Mouse (Mus musculus) hindbrain, embryonic 10.5 days (tissue): ENCODE data around the gene Dock11. TPM values are rescaled to one million over a fixed set of nuclear protein-coding genes. Genes with fewer than 3 reads are reported as not detected.

Source experiments
- DNase-seq: peaks from one replicate; pipeline ENCODE4 v3.0.0-alpha.2; 2017; ENCODE audit warnings: low spot score
- H3K27ac ChIP-seq: fragments of 300-500 bp; sonication (generic); 2 replicates; pipeline ENCODE4 v1.5.1; 2016; ENCODE audit warnings: mild to moderate bottlenecking, moderate library complexity
- H3K27me3 ChIP-seq: fragments of 300-500 bp; sonication (generic); 2 replicates; pipeline ENCODE4 v1.6.1; 2016; ENCODE audit warnings: mild to moderate bottlenecking; ENCODE audit not compliant: poor library complexity, insufficient read depth, severe bottlenecking
- H3K36me3 ChIP-seq: fragments of 300-500 bp; sonication (generic); 2 replicates; pipeline ENCODE4 v1.6.1; 2016; ENCODE audit warnings: mild to moderate bottlenecking, moderate library complexity
- H3K4me1 ChIP-seq: fragments of 300-500 bp; sonication (generic); replicated peaks from 2 replicates; pipeline ENCODE4 v1.6.1; 2016; ENCODE audit warnings: mild to moderate bottlenecking
- H3K4me3 ChIP-seq: fragments of 300-500 bp; sonication (generic); 2 replicates; pipeline ENCODE4 v1.5.1; 2016; ENCODE audit warnings: mild to moderate bottlenecking, moderate library complexity
- H3K9me3 ChIP-seq: fragments of 300-500 bp; sonication (generic); 2 replicates; pipeline ENCODE4 v1.6.1; 2016; ENCODE audit warnings: mild to moderate bottlenecking, moderate library complexity
- WGBS: fragments of 180-500 bp; shearing (Covaris S2); methylation state at CpG from one replicate; pipeline ENCODE4 v1.1.7; 2016; 5-methylcytosine and 5-hydroxymethylcytosine counted together
- polyA plus RNA-seq: library from polyadenylated mRNA; unstranded; fragments of >200 nt; fragmentation: Nextera tagmentation; extraction: Ambion mirVana; gene quantifications from 2 replicates; pipeline ENCODE4 v1.2.1, GENCODE M21; 2016

The Dock11 gene
- polyA plus RNA-seq, 1 experiment from 2014 or later, result 18.2 TPM

DNA sequence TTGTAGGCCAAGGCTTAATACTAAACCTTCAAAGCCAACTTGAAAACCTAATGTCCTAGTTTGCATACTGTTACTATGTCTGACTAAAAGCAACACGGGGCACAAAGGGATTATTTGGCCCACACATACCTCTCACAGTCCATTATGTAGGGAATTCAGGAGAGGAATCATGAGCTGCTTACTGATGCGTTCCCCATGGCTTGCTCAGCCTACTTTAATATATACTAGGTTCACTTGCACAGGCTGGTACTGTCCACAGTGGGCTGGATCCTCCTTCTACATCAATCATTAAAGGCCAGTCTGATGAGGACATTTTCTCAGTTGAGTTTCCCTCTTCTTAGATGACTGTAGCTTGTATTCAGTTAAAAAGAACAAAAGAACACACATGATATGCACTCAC lies 185.4 kb downstream of the Dock11 start:
- no peak overlapping the region for H3K4me3 ChIP-seq
- no peaks in the 10 kb centered on the region for H3K36me3 ChIP-seq
- no peak overlapping the region for H3K27ac ChIP-seq
- H3K4me1 ChIP-seq, result no peaks in the 10 kb centered on the region
- DNase-seq, result no peak
- WGBS, result 81% methylated on average over 2 of the region's 2 CpGs
- no peaks in the 10 kb centered on the region for H3K27me3 ChIP-seq
- H3K9me3 ChIP-seq, result no peaks in the 10 kb centered on the region

DNA sequence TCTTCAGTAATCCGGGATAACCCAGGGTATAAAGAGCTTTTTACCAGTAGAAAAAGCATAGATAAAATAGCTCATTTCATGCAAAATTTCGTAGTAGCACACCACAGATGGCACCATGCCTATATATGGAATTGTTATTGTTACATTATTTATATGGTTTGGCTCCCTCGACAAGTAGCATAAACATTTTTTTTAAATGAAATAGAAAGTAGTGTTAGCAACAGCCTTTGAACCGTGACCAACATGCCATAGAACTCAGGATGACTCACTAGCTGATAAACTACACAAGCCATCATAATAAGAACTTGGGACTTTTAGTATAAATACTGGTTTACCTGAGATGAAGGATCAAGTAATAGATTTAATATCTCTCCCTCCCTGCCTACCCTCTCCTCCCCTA lies 188.5 kb downstream of the Dock11 start:
- H3K4me3 ChIP-seq, result no peak overlapping the region
- H3K27ac ChIP-seq, result no peak overlapping the region
- no peaks in the 10 kb centered on the region for H3K4me1 ChIP-seq
- no peaks in the 10 kb centered on the region for H3K9me3 ChIP-seq
- H3K36me3 ChIP-seq, result no peaks in the 10 kb centered on the region
- no peak for DNase-seq
- 86% methylated on average over 4 of the region's 4 CpGs for WGBS
- H3K27me3 ChIP-seq, result no peaks in the 10 kb centered on the region

DNA sequence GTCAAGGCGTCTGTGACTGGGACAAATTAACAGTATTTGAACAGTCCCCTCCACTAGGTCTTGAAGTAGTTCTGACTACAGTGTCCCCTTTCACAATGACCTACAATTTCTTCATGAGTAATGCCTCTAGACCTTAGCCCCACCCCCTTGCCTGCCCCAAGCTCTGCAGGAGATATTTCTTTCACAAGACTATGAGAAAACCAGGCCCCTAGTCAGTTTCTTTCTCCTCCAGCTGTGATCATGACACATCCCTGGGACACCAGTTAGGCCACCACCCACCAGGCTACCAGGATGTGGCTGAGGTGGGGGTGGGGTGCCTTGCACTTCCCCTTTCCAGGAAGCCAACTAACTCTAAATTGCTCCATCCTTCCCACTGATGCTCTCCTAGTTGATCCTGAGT lies 194.3 kb downstream of the Dock11 start:
- Histone ChIP-seq H3K27ac (no peak overlapping the region), H3K4me1 (no peaks in the 10 kb centered on the region), H3K4me3 (no peak overlapping the region), H3K27me3 (no peaks in the 10 kb centered on the region), H3K9me3 (no peaks in the 10 kb centered on the region), H3K36me3 (no peaks in the 10 kb centered on the region)
- WGBS, result 66% methylated on average over 1 of the region's 1 CpGs
- no peak for DNase-seq

DNA sequence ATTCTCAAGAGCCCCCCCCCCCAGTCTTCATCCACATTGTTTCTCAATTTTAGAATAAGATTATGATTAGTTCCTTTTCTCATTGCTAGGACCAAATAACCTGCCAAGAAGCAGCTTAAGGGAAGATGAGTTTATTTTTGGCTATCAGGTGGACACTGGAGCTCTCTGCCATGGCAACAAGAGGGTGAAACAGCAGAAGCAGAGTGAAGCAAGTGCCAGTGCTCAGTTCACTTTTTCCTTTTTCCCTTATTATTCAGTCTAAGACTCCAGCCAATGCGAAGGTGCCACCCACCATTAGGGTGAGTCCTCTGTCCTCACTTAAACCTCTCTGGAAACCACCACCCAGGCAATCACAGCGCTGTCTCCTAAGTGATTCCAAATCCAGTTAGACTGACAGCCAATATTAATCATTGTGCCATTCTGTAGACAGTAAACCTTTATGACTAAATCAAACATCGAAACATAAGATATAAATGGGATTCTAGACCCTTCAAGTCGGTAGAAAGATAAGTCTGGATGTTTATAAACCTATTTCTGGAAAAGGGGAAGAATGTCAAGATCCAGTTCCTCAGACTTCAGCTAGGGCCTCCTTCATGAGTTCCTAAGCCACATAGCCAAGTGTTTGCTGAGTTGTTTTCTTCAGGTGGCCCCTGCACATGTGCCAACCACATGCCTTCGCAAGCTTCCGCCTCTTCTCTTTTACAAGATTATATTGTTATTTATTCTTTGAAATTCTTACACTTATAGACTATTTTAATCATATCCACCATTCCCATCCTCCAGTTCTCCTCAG lies 200.0 kb downstream of the Dock11 start:
- Histone ChIP-seq H3K27ac (no peak overlapping the region), H3K4me1 (no peaks in the 10 kb centered on the region)
- WGBS, result 89% methylated on average over 6 of the region's 6 CpGs

GRCm38 (mm10) chrX:36100883-36101282 lies 212.3 kb downstream of the Dock11 start:
- WGBS, result 93% methylated on average over 1 of the region's 1 CpGs

More for the DNA sequence above, 200.0 kb downstream of the Dock11 start:
- Histone ChIP-seq H3K36me3 (no peaks in the 10 kb centered on the region), H3K9me3 (no peaks in the 10 kb centered on the region), H3K4me3 (no peak overlapping the region), H3K27me3 (no peaks in the 10 kb centered on the region)
- no peak for DNase-seq

DNA sequence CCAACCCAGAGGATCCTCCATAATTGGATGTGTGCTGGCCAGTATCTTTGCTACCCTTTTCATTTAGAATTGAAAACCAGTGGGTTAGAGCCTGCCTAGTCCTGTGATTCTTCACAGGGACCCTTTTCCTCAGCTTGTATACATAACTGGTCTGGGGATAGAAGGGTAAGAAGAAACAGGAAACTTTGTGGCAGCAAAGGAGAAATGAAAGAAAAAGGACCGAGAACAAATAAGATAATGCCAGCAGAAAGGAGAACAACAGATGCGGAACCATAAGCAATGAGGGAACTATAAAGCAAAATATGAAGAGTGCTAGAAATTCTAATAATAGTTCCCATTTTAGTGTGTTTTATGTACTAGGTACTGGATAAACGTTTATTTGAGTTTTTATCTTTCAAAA lies 212.7 kb downstream of the Dock11 start:
- WGBS, result 80% methylated on average over 3 of the region's 3 CpGs
- no peaks in the 10 kb centered on the region for H3K27me3 ChIP-seq
- no peaks in the 10 kb centered on the region for H3K9me3 ChIP-seq
- no peak for DNase-seq
- no peak overlapping the region for H3K27ac ChIP-seq
- H3K36me3 ChIP-seq, result no peaks in the 10 kb centered on the region
- no peak overlapping the region for H3K4me3 ChIP-seq
- no peaks in the 10 kb centered on the region for H3K4me1 ChIP-seq

More at GRCm38 (mm10) chrX:36100883-36101282, 212.3 kb downstream of the Dock11 start:
- Histone ChIP-seq H3K27ac (no peak overlapping the region), H3K4me1 (no peaks in the 10 kb centered on the region), H3K27me3 (no peaks in the 10 kb centered on the region), H3K9me3 (no peaks in the 10 kb centered on the region), H3K4me3 (no peak overlapping the region), H3K36me3 (no peaks in the 10 kb centered on the region)
- DNase-seq, result no peak

DNA sequence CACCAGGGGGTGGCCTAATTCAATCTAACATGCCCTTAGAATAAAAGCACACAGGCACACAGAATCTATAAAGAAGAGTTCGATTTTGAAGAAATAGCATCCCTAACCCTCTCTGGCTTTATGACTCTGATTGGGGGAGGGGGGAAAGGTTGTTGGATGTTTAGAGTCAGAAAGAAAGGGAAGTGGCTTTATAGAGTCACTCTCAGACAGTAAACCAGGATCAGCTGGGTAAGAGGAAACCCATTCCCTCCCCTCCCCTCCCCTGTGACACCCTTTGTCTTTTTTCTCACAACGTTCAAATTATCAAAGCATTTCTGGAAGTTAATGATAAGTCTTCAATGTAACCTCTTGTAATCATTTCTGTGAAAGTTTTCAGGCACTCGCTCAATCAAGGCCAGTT lies 220.0 kb downstream of the Dock11 start:
- Histone ChIP-seq H3K4me1 (no peaks in the 10 kb centered on the region), H3K36me3 (no peaks in the 10 kb centered on the region), H3K27me3 (peaks cover 12% of the 10 kb centered on the region), H3K27ac (no peak overlapping the region), H3K9me3 (peaks cover 6% of the 10 kb centered on the region; the same call in 1 of the 2 replicates), H3K4me3 (no peak overlapping the region)
- DNase-seq, result no peak
- WGBS, result 58% methylated on average over 3 of the region's 3 CpGs

GRCm38 (mm10) chrX:36111622-36112421 lies 223.2 kb downstream of the Dock11 start, which contains the start of gene Il13ra1:
Gene Il13ra1 (plus strand): TSS chrX:36112110.
- H3K27ac ChIP-seq, result peak within 1 kb of the TSS; percentile 59; the same call in 1 of the 2 replicates

DNA sequence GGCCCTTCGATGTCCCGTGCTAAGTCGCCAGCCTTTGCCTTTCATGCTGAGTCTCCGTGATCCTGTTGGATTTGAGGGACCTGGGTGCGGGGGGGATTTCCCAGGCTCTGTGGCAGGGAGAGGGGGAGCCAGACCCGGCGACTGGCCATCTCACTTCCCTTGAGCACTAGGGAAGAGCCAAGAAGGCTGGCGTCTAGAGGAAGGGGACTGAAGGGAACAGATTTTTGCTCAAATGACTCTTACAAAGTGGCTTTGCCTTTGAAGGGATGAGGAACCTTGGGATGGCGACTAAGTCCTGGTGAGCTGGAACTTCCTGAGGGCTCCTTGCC lies 223.8 kb downstream of the Dock11 start:
- DNase-seq, result no peak
- peak overlapping the region; percentile 57 for H3K4me3 ChIP-seq
- no peaks in the 10 kb centered on the region for H3K36me3 ChIP-seq
- no peaks in the 10 kb centered on the region for H3K4me1 ChIP-seq
- H3K27ac ChIP-seq, result peak overlapping the region; percentile 59; the same call in 1 of the 2 replicates
- WGBS, result 15% methylated on average over 9 of the region's 9 CpGs
- H3K9me3 ChIP-seq, result peaks cover 6% of the 10 kb centered on the region; the same call in 1 of the 2 replicates
- peaks cover 12% of the 10 kb centered on the region for H3K27me3 ChIP-seq

More at GRCm38 (mm10) chrX:36111622-36112421, 223.2 kb downstream of the Dock11 start, which contains the start of gene Il13ra1:
- H3K36me3 ChIP-seq, result no peaks in the 10 kb centered on the region
- peaks cover 6% of the 10 kb centered on the region; the same call in 1 of the 2 replicates for H3K9me3 ChIP-seq
- H3K27me3 ChIP-seq, result peaks cover 12% of the 10 kb centered on the region
- H3K4me1 ChIP-seq, result no peaks in the 10 kb centered on the region
- H3K4me3 ChIP-seq, result peak within 1 kb of the TSS; percentile 57
- peak; percentile 41 for DNase-seq
- WGBS, result 21% methylated on average over 51 of the region's 51 CpGs

DNA sequence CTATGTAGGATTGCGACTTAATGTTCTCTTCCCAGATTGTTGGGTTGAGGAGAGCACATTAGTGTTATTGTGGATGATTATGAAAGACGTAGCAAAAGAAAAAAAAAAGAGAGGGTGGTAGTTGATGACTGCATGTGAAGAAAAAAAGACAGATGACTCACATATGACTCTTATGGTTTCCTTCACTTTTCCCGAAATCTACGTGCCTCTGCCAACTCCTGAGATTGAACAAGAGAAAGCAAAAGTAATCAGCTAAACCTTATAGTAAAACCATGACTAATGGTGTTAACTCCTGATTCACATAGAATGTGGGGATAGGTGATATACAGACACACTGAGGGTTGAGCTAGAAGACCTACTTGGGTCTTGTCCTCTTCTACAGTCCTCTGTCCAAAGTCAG lies 226.5 kb downstream of the Dock11 start:
- Histone ChIP-seq H3K36me3 (no peaks in the 10 kb centered on the region), H3K4me3 (no peak overlapping the region), H3K4me1 (no peaks in the 10 kb centered on the region), H3K9me3 (peaks cover 6% of the 10 kb centered on the region; the same call in 1 of the 2 replicates), H3K27me3 (peaks cover 12% of the 10 kb centered on the region), H3K27ac (no peak overlapping the region)
- WGBS, result 91% methylated on average over 4 of the region's 4 CpGs
- no peak for DNase-seq
